Mouse (Mus musculus): ENCODE measurements around the gene Etv3. TPM values are rescaled to one million over a fixed set of nuclear protein-coding genes. Genes with fewer than 3 reads are reported as not detected.

The Etv3 gene
- polyA plus RNA-seq, 1 experiment from 2014 or later, result 14.0 TPM

DNA sequence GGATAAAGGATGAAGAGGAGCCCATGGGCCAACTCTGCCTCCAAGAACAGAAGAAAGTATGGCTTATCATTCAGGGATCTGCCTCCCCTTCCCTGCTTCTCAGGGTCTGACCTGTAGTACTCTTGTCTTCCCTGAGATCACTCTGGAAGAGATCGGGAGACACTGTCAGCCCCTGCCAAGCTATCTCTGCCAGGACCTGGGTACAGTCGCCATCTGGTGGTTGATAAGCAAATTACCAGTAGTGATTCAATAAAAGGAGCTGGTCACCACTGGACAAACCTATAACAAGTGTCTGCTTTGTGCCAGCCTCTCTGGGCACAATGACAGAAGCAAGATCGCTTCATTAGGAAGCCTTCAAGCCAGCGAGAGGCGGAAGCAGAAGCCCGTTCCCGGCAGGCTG is 20.9 kb upstream of the Etv3 start:
- H3K9me3 ChIP-seq (replicated peaks), result no peaks in the 10 kb centered on the region
- no peak overlapping the region for H3K4me2 ChIP-seq
- H3K27ac ChIP-seq (ENCODE audit: poor library complexity, severe bottlenecking), result no peak overlapping the region
- no peaks in the 10 kb centered on the region for H3K36me3 ChIP-seq
- no peak for ATAC-seq (ENCODE audit: insufficient number of reproducible peaks, low FRiP score)
- H3K4me3 ChIP-seq, result no peak overlapping the region
- peaks cover 14% of the 10 kb centered on the region for H3K4me1 ChIP-seq (replicated peaks)
- no peak overlapping the region for H3K9ac ChIP-seq
- WGBS, result 27% methylated on average over 7 of the region's 7 CpGs
- peaks cover 34% of the 10 kb centered on the region for H3K27me3 ChIP-seq (replicated peaks)

DNA sequence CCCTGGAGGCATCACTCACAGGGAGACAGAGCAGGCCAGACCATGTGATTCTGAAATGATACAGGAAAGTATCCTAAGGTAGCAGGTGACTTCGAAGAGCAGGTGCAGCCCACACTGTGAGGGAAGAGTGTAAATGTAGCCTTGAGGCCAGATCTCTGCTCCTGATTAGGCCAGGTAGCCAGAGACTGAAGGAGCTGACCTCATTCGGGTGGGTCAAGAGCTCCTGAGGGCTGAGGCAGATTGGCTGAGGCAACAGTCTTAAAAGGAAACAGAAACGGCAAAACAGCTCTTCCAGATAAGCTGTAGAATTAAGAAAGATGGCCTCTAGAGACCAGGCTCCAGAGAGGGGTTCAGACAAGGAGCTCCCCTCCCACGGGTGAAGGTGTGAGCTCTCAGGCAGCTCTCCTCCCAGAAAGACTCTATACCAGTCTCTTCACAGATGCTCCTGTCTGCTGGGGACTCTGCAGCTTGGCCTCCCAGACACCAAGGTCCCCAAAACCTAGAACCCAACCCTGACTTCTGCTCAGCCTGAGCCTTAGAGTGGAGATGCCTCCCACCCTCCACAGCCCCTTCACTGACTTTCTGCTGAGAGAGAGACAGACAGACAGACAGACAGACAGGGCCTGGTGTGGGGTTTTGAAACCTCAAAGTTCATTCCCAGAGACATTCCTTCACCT is 20.3 kb upstream of the Etv3 start:
- H3K4me2 ChIP-seq, result no peak overlapping the region
- no peaks in the 10 kb centered on the region for H3K36me3 ChIP-seq
- no peak overlapping the region for H3K4me3 ChIP-seq
- H3K9ac ChIP-seq, result no peak overlapping the region
- no peak overlapping the region for H3K27ac ChIP-seq (ENCODE audit: poor library complexity, severe bottlenecking)
- H3K27me3 ChIP-seq (replicated peaks), result peaks cover 34% of the 10 kb centered on the region
- no peaks in the 10 kb centered on the region for H3K9me3 ChIP-seq (replicated peaks)
- WGBS, result 37% methylated on average over 4 of the region's 4 CpGs
- no peak for ATAC-seq (ENCODE audit: insufficient number of reproducible peaks, low FRiP score)
- H3K4me1 ChIP-seq (replicated peaks), result peaks cover 19% of the 10 kb centered on the region

DNA sequence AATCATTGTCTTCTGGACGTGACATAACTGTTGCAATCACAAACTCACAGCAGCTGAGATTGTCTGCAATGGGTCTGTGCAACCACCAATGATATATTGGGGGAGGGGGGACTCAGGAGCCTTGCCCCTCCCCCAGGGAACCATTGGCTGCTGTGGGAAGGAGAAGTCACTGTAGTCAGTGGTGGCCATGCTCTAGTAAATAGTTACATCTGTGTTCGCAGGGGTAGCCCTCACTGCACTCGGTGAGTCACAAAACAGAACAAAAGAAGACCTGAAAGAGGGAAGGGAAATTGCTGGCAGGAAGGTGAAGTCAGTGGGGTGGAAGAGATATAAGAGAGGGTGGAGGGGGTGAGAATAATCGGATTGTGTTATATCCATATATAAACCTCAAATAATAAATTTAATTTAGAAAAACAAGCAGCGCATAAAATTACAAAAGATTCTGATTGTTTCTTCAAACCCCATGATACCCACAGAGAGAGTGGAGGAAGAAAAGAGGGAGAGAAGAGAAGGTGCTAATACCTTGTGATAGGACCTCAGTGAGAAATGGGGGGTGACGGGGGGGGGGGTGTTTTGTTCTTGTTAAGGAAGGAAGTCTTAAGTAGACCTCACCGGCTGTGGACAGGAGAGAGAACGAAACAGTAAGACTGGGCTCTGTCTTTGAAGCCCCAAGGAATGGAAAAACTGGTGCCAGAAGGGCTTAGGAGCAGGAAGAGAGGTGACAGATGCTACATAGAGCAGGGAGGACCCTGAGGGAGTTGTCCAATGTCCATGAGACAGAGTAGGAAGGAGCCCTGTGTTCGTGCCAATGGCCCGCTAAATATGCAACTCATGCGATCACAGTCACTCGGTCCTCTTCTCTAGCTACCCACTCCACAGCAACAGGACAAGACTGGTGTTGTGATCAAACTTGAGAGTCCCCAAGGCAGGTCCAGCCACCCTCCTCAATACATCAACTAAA is 18.5 kb upstream of the Etv3 start:
- peaks cover 17% of the 10 kb centered on the region for H3K4me1 ChIP-seq (replicated peaks)
- no peak for ATAC-seq (ENCODE audit: insufficient number of reproducible peaks, low FRiP score)
- H3K9ac ChIP-seq, result no peak overlapping the region
- 64% methylated on average over 12 of the region's 12 CpGs for WGBS
- H3K4me2 ChIP-seq, result no peak overlapping the region
- H3K27me3 ChIP-seq (replicated peaks), result peaks cover 33% of the 10 kb centered on the region
- H3K27ac ChIP-seq (ENCODE audit: poor library complexity, severe bottlenecking), result no peak overlapping the region
- no peaks in the 10 kb centered on the region for H3K36me3 ChIP-seq
- H3K9me3 ChIP-seq (replicated peaks), result no peaks in the 10 kb centered on the region
- H3K4me3 ChIP-seq, result no peak overlapping the region

DNA sequence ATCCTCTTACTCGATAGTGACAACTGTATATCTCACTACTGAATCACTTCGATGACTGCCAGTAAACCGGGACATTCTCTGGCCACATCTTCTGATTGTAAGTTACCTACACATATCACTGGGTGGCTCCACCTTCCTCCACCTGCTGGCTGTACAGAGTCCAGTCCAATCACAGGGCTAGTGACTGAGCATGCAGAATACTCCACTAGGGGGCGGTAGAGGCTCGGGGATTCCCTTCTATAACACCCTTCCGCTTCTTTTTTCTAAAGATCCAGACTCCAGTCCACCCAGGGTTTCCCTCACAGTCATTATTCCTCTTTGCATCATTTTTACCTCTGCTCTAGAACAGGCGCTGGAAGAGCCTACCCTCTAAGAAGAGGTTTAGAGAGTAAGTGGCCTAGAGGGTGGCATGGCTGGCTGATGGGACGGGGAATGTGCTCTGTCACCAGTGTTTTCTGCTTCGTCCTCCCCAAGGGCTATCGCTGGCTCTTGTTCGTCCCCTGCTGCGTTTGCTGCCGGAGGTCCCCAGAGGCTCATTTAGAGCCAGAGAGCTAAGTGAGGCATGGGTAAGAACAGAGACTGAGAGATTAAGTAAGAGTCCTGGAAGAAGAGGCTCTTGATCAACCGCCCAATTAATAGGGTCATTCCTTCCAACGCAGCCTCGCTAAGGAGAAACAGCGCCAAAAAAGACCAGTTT is 16.9 kb upstream of the Etv3 start:
- Histone ChIP-seq H3K27me3 (replicated peaks) (peaks cover 19% of the 10 kb centered on the region), H3K27ac (ENCODE audit: poor library complexity, severe bottlenecking) (no peak overlapping the region), H3K4me1 (replicated peaks) (peaks cover 33% of the 10 kb centered on the region), H3K36me3 (no peaks in the 10 kb centered on the region), H3K9ac (0 out of 2 replicates have a peak overlapping the region, but pooled peaks have one; percentile 15), H3K9me3 (replicated peaks) (no peaks in the 10 kb centered on the region), H3K4me3 (peak overlapping the region; percentile 22; the same call in 1 of the 2 replicates), H3K4me2 (peak overlapping the region; percentile 56)
- 24% methylated on average over 17 of the region's 17 CpGs for WGBS
- peak; percentile 71 for ATAC-seq (ENCODE audit: insufficient number of reproducible peaks, low FRiP score)

DNA sequence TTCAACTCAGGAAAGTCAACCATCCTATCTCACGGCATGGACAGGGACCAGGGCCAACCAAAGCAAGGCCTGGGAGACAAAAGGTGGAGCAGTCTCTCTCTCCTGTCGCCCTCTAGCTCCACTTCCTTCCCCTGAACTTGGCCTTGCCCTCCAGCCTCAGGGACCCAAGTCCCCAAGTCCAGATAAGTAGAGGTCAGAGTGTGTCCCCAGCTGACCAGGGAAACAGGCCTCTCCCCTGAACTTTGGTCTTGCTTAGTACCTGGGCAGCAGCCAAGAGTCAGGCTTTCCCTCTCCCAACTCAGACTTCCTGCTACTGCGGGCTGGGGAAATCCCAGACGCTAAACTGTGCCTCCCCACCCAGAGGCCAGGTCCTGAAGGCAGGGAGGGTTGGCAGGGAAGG is 16.1 kb upstream of the Etv3 start:
- Histone ChIP-seq H3K36me3 (no peaks in the 10 kb centered on the region), H3K4me2 (peak overlapping the region; percentile 56; the same call in 1 of the 2 replicates), H3K27me3 (replicated peaks) (peaks cover 19% of the 10 kb centered on the region), H3K4me3 (no peak overlapping the region), H3K27ac (ENCODE audit: poor library complexity, severe bottlenecking) (peak overlapping the region; percentile 3; the same call in 1 of the 2 replicates), H3K9ac (peak overlapping the region; percentile 38; the same call in 1 of the 2 replicates), H3K9me3 (replicated peaks) (no peaks in the 10 kb centered on the region), H3K4me1 (replicated peaks) (peaks cover 33% of the 10 kb centered on the region)
- ATAC-seq (ENCODE audit: insufficient number of reproducible peaks, low FRiP score), result peak; percentile 27
- WGBS, result 24% methylated on average over 4 of the region's 4 CpGs

DNA sequence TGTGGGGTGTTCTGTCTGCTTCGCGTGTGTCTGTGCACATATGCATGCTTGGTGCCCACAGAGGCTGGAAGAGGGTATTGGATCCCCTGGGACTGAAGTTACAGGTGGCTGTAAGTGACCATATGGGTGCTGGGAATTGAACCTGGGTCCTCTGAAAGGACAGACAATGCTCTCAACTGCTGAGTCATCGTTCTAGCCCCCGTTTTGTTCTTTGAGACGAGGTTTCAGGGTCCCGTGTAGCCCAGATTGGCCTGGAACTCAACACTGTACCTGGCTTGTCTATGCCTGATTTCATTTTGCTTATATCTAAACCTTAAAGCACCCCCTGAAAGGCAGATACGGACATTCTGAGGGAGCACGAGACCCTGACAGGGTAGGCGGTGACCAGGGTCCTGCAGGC is 14.4 kb upstream of the Etv3 start:
- H3K4me2 ChIP-seq, result no peak overlapping the region
- ATAC-seq (ENCODE audit: insufficient number of reproducible peaks, low FRiP score), result no peak
- WGBS, result 91% methylated on average over 9 of the region's 9 CpGs

DNA sequence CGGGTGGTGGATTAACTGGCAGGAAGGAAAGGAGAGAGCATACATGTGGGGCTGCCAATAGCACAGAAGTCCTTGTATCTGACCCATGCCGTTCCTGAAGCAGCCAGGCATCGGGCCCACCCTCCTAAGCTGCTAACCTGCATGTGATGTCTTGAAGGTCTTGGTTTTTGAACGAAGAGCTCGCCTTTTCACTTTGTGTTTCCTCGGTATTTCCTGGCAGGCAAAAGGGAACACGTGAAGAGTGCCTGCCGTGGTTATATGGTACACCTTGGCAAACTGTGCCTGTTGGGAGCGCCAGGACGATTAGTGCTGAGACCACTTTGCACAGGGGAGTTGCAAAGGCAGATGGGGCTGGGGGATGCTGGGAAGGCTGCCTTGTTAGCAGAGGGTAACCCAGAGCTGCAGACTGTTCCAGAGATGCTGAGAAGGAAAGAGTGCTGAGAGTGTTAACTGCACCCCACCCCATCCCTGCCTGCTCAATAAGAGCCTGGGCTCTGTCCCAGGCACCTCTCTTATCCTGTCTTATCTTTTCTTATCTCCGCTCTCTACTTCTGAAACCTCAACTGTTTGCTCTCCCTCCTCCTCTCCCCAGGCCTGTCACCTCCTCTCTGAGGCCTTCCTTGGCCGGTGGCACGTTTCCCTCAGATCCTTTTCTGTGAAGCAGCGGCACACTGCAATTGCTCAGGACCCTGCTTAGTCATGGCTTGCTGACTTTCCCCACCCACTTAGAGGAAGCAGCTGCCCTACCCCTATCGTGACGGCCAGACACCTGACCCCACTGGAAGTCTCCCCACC is 13.0 kb upstream of the Etv3 start:
- H3K4me3 ChIP-seq, result no peak overlapping the region
- H3K4me1 ChIP-seq (replicated peaks), result peaks cover 56% of the 10 kb centered on the region
- no peaks in the 10 kb centered on the region for H3K9me3 ChIP-seq (replicated peaks)
- H3K9ac ChIP-seq, result no peak overlapping the region
- peaks cover 13% of the 10 kb centered on the region for H3K27me3 ChIP-seq (replicated peaks)
- no peak overlapping the region for H3K27ac ChIP-seq (ENCODE audit: poor library complexity, severe bottlenecking)
- no peaks in the 10 kb centered on the region for H3K36me3 ChIP-seq
- WGBS, result 18% methylated on average over 16 of the region's 16 CpGs
- peak; percentile 60; the same call in 1 of the 2 replicates for ATAC-seq (ENCODE audit: insufficient number of reproducible peaks, low FRiP score)
- peak overlapping the region; percentile 43 for H3K4me2 ChIP-seq

More for the DNA sequence above, 14.4 kb upstream of the Etv3 start:
- H3K27me3 ChIP-seq (replicated peaks), result peaks cover 19% of the 10 kb centered on the region
- no peaks in the 10 kb centered on the region for H3K36me3 ChIP-seq
- no peak overlapping the region for H3K9ac ChIP-seq
- no peaks in the 10 kb centered on the region for H3K9me3 ChIP-seq (replicated peaks)
- H3K4me3 ChIP-seq, result no peak overlapping the region
- no peak overlapping the region for H3K27ac ChIP-seq (ENCODE audit: poor library complexity, severe bottlenecking)
- H3K4me1 ChIP-seq (replicated peaks), result peaks cover 45% of the 10 kb centered on the region

DNA sequence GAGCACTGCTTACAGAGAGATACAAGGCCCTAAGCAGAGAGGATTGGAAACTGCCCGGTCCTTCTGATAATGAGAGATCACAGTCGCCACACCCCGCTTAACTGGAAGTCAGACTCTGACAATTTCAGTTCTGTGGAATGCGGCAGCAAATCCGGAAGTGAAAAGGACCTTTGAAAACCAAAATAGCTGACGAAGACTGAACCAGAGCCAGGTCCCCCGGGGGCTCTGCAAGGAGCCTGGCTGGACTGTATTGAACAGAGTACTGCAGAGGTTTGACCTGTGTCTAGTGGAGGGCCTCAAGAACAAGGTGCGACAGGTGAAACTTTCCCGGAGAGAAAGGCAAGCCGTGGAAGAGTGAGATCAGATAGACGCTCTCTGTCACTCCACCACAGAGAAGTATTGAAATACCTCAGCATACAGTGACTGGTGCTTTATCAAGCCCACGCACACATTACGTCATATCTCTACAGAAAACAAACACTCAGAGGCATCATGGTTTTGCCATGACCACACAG is 9.6 kb upstream of the Etv3 start:
- Histone ChIP-seq H3K27me3 (replicated peaks) (peaks cover 6% of the 10 kb centered on the region), H3K4me3 (no peak overlapping the region), H3K36me3 (no peaks in the 10 kb centered on the region), H3K27ac (ENCODE audit: poor library complexity, severe bottlenecking) (no peak overlapping the region), H3K4me1 (replicated peaks) (peaks cover 49% of the 10 kb centered on the region), H3K9me3 (replicated peaks) (no peaks in the 10 kb centered on the region), H3K4me2 (peak overlapping the region; percentile 53), H3K9ac (peak overlapping the region; percentile 25; the same call in 1 of the 2 replicates)
- 13% methylated on average over 13 of the region's 13 CpGs for WGBS
- peak; percentile 34 for ATAC-seq (ENCODE audit: insufficient number of reproducible peaks, low FRiP score)

DNA sequence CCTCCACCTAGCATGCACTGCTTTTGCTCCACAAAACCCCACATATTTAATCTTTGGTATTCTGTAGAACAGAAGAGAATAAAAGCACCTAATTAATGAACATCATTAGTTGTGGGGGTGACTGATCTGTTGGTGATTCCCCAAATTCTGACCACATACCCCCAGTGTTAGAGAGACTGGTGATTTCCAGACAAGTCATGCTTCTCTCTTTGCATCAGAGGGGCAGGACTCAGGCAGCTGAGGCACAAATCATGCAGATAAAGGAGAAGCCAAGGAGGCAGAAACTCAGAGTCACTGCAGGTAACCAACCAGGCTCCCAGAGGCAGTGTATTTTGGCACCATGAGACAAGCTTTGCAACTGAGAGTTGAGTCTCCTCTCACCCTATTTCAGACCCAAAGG is 6.8 kb upstream of the Etv3 start:
- no peak for ATAC-seq (ENCODE audit: insufficient number of reproducible peaks, low FRiP score)
- Histone ChIP-seq H3K4me3 (no peak overlapping the region), H3K27ac (ENCODE audit: poor library complexity, severe bottlenecking) (no peak overlapping the region), H3K9ac (no peak overlapping the region), H3K4me2 (no peak overlapping the region), H3K27me3 (replicated peaks) (no peaks in the 10 kb centered on the region), H3K4me1 (replicated peaks) (peaks cover 31% of the 10 kb centered on the region), H3K9me3 (replicated peaks) (no peaks in the 10 kb centered on the region), H3K36me3 (no peaks in the 10 kb centered on the region)

DNA sequence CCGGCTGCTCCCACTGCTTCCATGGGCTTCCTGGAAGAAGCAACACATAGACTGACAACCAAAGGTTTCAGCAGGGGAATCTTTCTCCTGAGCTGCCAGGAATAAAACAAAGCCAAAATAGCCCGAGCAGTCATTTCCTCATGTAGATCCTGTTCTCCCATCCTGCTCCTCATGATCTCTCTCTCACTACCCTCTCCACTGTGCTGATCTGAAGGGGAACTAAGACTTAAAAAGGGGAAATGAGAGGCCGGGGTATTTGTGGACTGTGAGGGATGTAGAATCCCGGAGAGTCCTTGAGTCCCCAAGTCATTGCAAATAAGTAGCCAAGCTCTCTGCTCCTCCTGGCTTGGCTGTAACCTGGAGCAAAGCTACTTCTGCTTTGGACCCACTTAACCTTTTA is 4.1 kb upstream of the Etv3 start:
- H3K27me3 ChIP-seq (replicated peaks), result no peaks in the 10 kb centered on the region
- no peak overlapping the region for H3K27ac ChIP-seq (ENCODE audit: poor library complexity, severe bottlenecking)
- H3K4me2 ChIP-seq, result no peak overlapping the region
- H3K9ac ChIP-seq, result no peak overlapping the region
- H3K4me3 ChIP-seq, result no peak overlapping the region
- no peaks in the 10 kb centered on the region for H3K9me3 ChIP-seq (replicated peaks)
- peaks cover 22% of the 10 kb centered on the region for H3K4me1 ChIP-seq (replicated peaks)
- ATAC-seq (ENCODE audit: insufficient number of reproducible peaks, low FRiP score), result no peak
- H3K36me3 ChIP-seq, result no peaks in the 10 kb centered on the region
- 73% methylated on average over 4 of the region's 4 CpGs for WGBS

Measured in heart, embryonic 12.5 days (tissue).